Mouse (Mus musculus): ENCODE data around the gene Hipk3. TPM values are rescaled to one million over a fixed set of nuclear protein-coding genes. Genes with fewer than 3 reads are reported as not detected.

Gene Hipk3
- polyA plus RNA-seq, 1 experiment: 22.6 TPM

DNA sequence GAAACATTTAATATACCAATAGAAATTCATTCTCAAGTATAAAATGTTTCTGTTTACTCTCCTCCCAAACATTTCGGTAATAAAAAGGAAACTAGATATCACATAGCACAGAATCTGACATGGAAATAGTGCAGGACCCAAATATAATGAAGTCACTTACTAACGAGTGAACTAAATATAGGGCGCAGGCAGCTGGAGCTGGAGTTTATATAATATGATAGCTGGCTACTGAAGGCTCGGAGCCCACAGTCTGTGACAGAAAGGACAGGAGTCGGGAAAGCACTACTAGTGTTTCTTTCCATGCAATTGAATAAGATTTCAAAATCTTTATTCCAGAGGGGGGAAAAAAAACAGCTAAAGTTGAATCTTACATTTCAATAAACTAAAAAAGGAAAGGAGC lies 25.8 kb downstream of the Hipk3 start:
- Histone ChIP-seq H3K4me1 (ENCODE audit: control insufficient read depth, insufficient read depth, low read length) (no peaks in the 10 kb centered on the region), H3K9ac (ENCODE audit: low read depth, poor library complexity, severe bottlenecking) (no peak overlapping the region), H3K27me3 (ENCODE audit: control insufficient read depth, insufficient read depth, low read length, poor library complexity, severe bottlenecking) (no peaks in the 10 kb centered on the region), H3K36me3 (ENCODE audit: control insufficient read depth, insufficient read depth, low read length, poor library complexity, severe bottlenecking) (no peaks in the 10 kb centered on the region; the same call in 1 of the 2 replicates), H3K4me3 (ENCODE audit: low read depth, low read length) (no peak overlapping the region), H3K27ac (ENCODE audit: insufficient read depth, low read length) (no peak overlapping the region), H3K9me3 (replicated peaks; ENCODE audit: control insufficient read depth, insufficient read depth, low read length, poor library complexity, severe bottlenecking) (no peaks in the 10 kb centered on the region)
- TF ChIP-seq POLR2A (IDR thresholded peaks at IDR 0.05; ENCODE audit: insufficient read depth, low read length) (no peak), CTCF (IDR thresholded peaks at IDR 0.05; ENCODE audit: low read depth, low read length) (no peak), EP300 (IDR thresholded peaks at IDR 0.05; ENCODE audit: insufficient read depth, low read depth, low read length) (no peak)

DNA sequence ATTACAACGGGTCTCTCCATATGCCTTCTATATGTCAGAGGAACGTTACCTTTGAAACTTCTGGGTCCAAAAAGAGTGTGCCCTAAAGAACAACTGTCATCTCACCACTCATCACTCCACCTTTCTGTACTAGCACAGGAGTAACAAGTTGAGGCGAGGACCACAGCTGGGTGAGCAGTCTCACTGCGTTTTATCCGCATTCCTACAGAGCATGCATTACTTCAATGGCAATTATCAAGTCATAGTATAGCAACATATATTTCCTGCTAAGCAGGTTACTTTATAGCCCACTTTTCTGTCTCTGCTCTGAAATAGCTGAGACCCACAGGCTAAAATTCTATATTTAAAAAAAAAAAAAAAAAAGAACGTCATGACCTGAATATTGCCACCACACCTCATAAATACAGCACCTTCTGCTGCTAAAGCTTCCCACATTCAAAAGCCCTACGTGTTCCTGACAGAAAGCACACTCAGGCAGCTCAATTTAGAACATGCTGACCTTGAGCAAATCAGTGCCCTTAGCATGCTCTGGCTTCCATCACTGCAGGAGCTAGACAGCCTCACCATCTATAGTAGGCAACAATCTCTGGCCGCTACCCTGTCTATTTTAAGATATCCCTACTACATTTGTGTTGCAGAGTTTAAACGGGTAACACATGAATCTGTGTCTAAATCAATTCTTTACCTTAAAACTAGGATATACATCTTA lies 27.2 kb downstream of the Hipk3 start:
- Histone ChIP-seq H3K27ac (ENCODE audit: insufficient read depth, low read length) (no peak overlapping the region), H3K27me3 (ENCODE audit: control insufficient read depth, insufficient read depth, low read length, poor library complexity, severe bottlenecking) (no peaks in the 10 kb centered on the region), H3K36me3 (ENCODE audit: control insufficient read depth, insufficient read depth, low read length, poor library complexity, severe bottlenecking) (no peaks in the 10 kb centered on the region; the same call in 1 of the 2 replicates), H3K9me3 (replicated peaks; ENCODE audit: control insufficient read depth, insufficient read depth, low read length, poor library complexity, severe bottlenecking) (no peaks in the 10 kb centered on the region), H3K4me1 (ENCODE audit: control insufficient read depth, insufficient read depth, low read length) (no peaks in the 10 kb centered on the region), H3K9ac (ENCODE audit: low read depth, poor library complexity, severe bottlenecking) (no peak overlapping the region), H3K4me3 (ENCODE audit: low read depth, low read length) (no peak overlapping the region)
- TF ChIP-seq CTCF (IDR thresholded peaks at IDR 0.05; ENCODE audit: low read depth, low read length): no peak
- TF ChIP-seq EP300 (IDR thresholded peaks at IDR 0.05; ENCODE audit: insufficient read depth, low read depth, low read length): no peak
- no peak for TF ChIP-seq POLR2A (IDR thresholded peaks at IDR 0.05; ENCODE audit: insufficient read depth, low read length)

DNA sequence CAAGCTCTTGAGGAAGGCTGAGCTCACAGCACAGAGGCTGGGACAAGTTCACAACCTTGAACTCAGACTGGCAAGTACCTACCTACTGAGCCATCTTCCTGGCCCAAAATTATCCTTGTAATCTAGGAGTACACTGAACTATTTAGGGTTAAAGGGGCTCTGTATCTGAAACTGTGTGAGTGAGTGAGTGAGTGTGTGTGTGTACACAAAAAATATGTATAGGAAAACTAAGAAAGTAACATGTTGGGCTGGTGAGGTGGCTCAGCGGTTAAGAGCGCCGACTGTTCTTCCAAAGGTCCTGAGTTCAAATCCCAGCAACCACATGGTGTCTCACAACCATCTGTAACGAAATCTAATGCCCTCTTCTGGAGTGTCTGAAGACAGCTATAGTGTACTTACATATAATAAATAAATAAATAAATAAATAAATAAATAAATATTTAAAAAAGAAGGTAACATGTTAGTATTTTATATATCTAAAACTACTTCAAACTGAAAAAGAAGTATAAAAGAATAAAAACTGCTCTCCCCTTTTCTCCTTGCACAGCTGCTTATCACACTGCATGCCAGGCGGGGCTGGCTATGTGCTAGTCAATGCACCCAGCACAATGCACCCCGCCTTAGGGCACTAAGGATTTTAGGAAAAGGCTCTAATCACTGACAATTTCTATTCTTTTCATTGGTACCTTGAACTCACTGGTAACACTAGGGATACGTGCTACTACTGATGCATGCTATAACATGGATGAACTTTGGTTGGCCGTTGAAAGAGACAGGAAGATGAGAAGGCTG lies 28.4 kb downstream of the Hipk3 start:
- Histone ChIP-seq H3K4me1 (ENCODE audit: control insufficient read depth, insufficient read depth, low read length) (no peaks in the 10 kb centered on the region), H3K4me3 (ENCODE audit: low read depth, low read length) (no peak overlapping the region), H3K36me3 (ENCODE audit: control insufficient read depth, insufficient read depth, low read length, poor library complexity, severe bottlenecking) (no peaks in the 10 kb centered on the region; the same call in 1 of the 2 replicates), H3K9ac (ENCODE audit: low read depth, poor library complexity, severe bottlenecking) (no peak overlapping the region), H3K27me3 (ENCODE audit: control insufficient read depth, insufficient read depth, low read length, poor library complexity, severe bottlenecking) (no peaks in the 10 kb centered on the region), H3K27ac (ENCODE audit: insufficient read depth, low read length) (no peak overlapping the region), H3K9me3 (replicated peaks; ENCODE audit: control insufficient read depth, insufficient read depth, low read length, poor library complexity, severe bottlenecking) (no peaks in the 10 kb centered on the region)
- no peak for TF ChIP-seq POLR2A (IDR thresholded peaks at IDR 0.05; ENCODE audit: insufficient read depth, low read length)
- TF ChIP-seq CTCF (IDR thresholded peaks at IDR 0.05; ENCODE audit: low read depth, low read length): no peak
- TF ChIP-seq EP300 (IDR thresholded peaks at IDR 0.05; ENCODE audit: insufficient read depth, low read depth, low read length): no peak

DNA sequence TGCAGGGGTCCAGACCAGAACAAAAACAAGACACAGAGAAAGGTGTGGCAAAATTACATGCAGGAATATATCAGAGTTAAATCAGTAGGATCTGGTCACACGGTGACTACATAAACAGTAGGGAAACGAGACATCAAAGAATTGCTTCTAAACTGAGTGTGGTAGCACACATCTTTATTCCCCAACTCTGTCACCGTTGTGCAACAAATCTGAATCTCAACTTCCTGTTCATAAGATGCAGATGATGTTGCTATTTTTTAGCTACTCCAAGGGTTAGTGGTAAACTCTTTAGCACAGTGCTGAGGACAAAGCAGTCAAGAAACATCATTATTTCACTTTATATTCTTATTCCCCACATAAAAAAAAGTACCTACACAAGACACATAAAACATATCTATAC lies 34.2 kb downstream of the Hipk3 start:
- Histone ChIP-seq H3K4me1 (ENCODE audit: control insufficient read depth, insufficient read depth, low read length) (no peaks in the 10 kb centered on the region), H3K4me3 (ENCODE audit: low read depth, low read length) (no peak overlapping the region), H3K9me3 (replicated peaks; ENCODE audit: control insufficient read depth, insufficient read depth, low read length, poor library complexity, severe bottlenecking) (no peaks in the 10 kb centered on the region), H3K36me3 (ENCODE audit: control insufficient read depth, insufficient read depth, low read length, poor library complexity, severe bottlenecking) (no peaks in the 10 kb centered on the region; the same call in 1 of the 2 replicates), H3K9ac (ENCODE audit: low read depth, poor library complexity, severe bottlenecking) (no peak overlapping the region), H3K27ac (ENCODE audit: insufficient read depth, low read length) (no peak overlapping the region), H3K27me3 (ENCODE audit: control insufficient read depth, insufficient read depth, low read length, poor library complexity, severe bottlenecking) (no peaks in the 10 kb centered on the region)
- TF ChIP-seq POLR2A (IDR thresholded peaks at IDR 0.05; ENCODE audit: insufficient read depth, low read length) (no peak), EP300 (IDR thresholded peaks at IDR 0.05; ENCODE audit: insufficient read depth, low read depth, low read length) (no peak), CTCF (IDR thresholded peaks at IDR 0.05; ENCODE audit: low read depth, low read length) (no peak)

DNA sequence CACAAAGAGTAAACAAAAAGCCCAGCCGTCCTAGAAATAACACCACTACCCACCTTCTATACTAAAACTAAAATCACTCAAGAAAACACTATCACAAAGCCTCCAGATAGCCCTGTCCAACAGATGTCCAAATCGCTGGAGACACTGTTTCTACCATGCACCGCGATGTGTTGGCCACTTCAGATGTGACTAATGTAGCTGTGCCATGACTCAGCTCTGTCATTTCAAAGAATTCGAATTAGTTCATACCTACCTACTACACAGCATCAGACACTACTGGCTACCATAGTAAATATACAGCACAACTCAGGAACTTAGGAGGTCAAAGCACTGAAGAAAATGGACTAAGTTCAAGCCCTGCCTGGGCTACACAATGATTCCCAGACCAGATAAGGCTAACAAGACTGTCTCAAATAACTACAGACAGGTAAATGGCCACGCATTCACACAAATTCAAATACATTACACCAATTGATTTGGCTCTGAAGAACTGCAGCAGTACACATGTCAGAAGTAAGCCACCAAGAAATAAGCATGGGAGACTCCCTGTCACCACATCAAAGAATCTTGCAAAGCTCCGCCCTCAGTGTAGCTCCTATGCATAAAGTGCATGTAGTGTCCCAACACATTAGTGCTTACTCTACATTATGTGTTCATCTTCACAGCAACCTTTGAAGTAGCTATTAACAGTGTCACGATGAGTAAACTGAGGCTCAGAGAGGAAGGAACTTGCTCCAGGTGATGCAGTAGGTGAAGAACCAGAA lies 35.5 kb downstream of the Hipk3 start:
- H3K9me3 ChIP-seq (replicated peaks; ENCODE audit: control insufficient read depth, insufficient read depth, low read length, poor library complexity, severe bottlenecking): no peaks in the 10 kb centered on the region
- no peak overlapping the region for H3K27ac ChIP-seq (ENCODE audit: insufficient read depth, low read length)
- TF ChIP-seq CTCF (IDR thresholded peaks at IDR 0.05; ENCODE audit: low read depth, low read length) (no peak), EP300 (IDR thresholded peaks at IDR 0.05; ENCODE audit: insufficient read depth, low read depth, low read length) (no peak), POLR2A (IDR thresholded peaks at IDR 0.05; ENCODE audit: insufficient read depth, low read length) (no peak)
- H3K4me3 ChIP-seq (ENCODE audit: low read depth, low read length): no peak overlapping the region
- H3K4me1 ChIP-seq (ENCODE audit: control insufficient read depth, insufficient read depth, low read length): no peaks in the 10 kb centered on the region
- H3K27me3 ChIP-seq (ENCODE audit: control insufficient read depth, insufficient read depth, low read length, poor library complexity, severe bottlenecking): no peaks in the 10 kb centered on the region
- no peak overlapping the region for H3K9ac ChIP-seq (ENCODE audit: low read depth, poor library complexity, severe bottlenecking)
- no peaks in the 10 kb centered on the region for H3K36me3 ChIP-seq (ENCODE audit: control insufficient read depth, insufficient read depth, low read length, poor library complexity, severe bottlenecking)
